Mouse (Mus musculus): ENCODE results near the gene Supt4a. TPM values are rescaled to one million over a fixed set of nuclear protein-coding genes. Genes with fewer than 3 reads are reported as not detected.
A peak's percentile ranks its signal among the peaks of the same experiment; 100 is the strongest.

The Supt4a gene
- polyA plus RNA-seq (2014; fragmentation: Nextera tagmentation; extraction: Ambion mirVana): 148 and 163 TPM in 2 replicates

GRCm38 (mm10) chr11:87737175-87737740, at the start of gene Supt4a:
Gene Supt4a, plus strand, starts transcription at chr11:87737552.
- peak within 1 kb of the TSS; percentile 36; the same call in 1 of the 2 replicates for H3K27ac ChIP-seq (ENCODE audit: low read depth, low read length)
- WGBS: under 1% methylated on average over 57 of the region's 57 CpGs
- DNase-seq (ENCODE audit: low spot score, missing footprints) (peak; percentile 100), ATAC-seq (ENCODE audit: low FRiP score) (peak; percentile 93)
- H3K9me3 ChIP-seq (ENCODE audit: control insufficient read depth, low read length): no peaks in the 10 kb centered on the region
- H3K4me1 ChIP-seq (ENCODE audit: control insufficient read depth, insufficient read depth, low read length): peaks cover 19% of the 10 kb centered on the region
- H3K4me3 ChIP-seq (ENCODE audit: low read depth, low read length): peak within 1 kb of the TSS; percentile 78
- peak within 1 kb of the TSS; percentile 96 for H3K4me2 ChIP-seq
- no peaks in the 10 kb centered on the region for H3K36me3 ChIP-seq (ENCODE audit: control insufficient read depth, insufficient read depth, low read length)
- peak within 1 kb of the TSS; percentile 82 for H3K9ac ChIP-seq (ENCODE audit: low read length)
- H3K27me3 ChIP-seq (ENCODE audit: control insufficient read depth, insufficient read depth, low read length): peaks cover 2% of the 10 kb centered on the region; the same call in 1 of the 2 replicates

GRCm38 (mm10) chr11:87688478-87689203, 48.7 kb upstream of the Supt4a start:
- Histone ChIP-seq H3K4me1 (ENCODE audit: control insufficient read depth, insufficient read depth, low read length) (no peaks in the 10 kb centered on the region), H3K9me3 (ENCODE audit: control insufficient read depth, low read length) (no peaks in the 10 kb centered on the region), H3K4me2 (no peak overlapping the region), H3K36me3 (ENCODE audit: control insufficient read depth, insufficient read depth, low read length) (no peaks in the 10 kb centered on the region), H3K4me3 (ENCODE audit: low read depth, low read length) (no peak overlapping the region), H3K27ac (ENCODE audit: low read depth, low read length) (no peak overlapping the region), H3K9ac (ENCODE audit: low read length) (no peak overlapping the region), H3K27me3 (ENCODE audit: control insufficient read depth, insufficient read depth, low read length) (no peaks in the 10 kb centered on the region)
- WGBS: 91% methylated on average over 11 of the region's 11 CpGs
- no peak for ATAC-seq (ENCODE audit: low FRiP score)
- DNase-seq (ENCODE audit: low spot score, missing footprints): peak; percentile 17

GRCm38 (mm10) chr11:87689402-87689808, 47.9 kb upstream of the Supt4a start:
- Histone ChIP-seq H3K9ac (ENCODE audit: low read length) (no peak overlapping the region), H3K4me3 (ENCODE audit: low read depth, low read length) (no peak overlapping the region)
- peak; percentile 66 for DNase-seq (ENCODE audit: low spot score, missing footprints)

GRCm38 (mm10) chr11:87690054-87690740, 47.2 kb upstream of the Supt4a start:
- no peak overlapping the region for H3K4me3 ChIP-seq (ENCODE audit: low read depth, low read length)

More at GRCm38 (mm10) chr11:87689402-87689808, 47.9 kb upstream of the Supt4a start:
- no peaks in the 10 kb centered on the region for H3K4me1 ChIP-seq (ENCODE audit: control insufficient read depth, insufficient read depth, low read length)
- H3K9me3 ChIP-seq (ENCODE audit: control insufficient read depth, low read length): no peaks in the 10 kb centered on the region
- WGBS: 70% methylated on average over 7 of the region's 7 CpGs
- no peak overlapping the region for H3K27ac ChIP-seq (ENCODE audit: low read depth, low read length)
- H3K27me3 ChIP-seq (ENCODE audit: control insufficient read depth, insufficient read depth, low read length): no peaks in the 10 kb centered on the region
- ATAC-seq (ENCODE audit: low FRiP score): no peak
- no peak overlapping the region for H3K4me2 ChIP-seq
- no peaks in the 10 kb centered on the region for H3K36me3 ChIP-seq (ENCODE audit: control insufficient read depth, insufficient read depth, low read length)

GRCm38 (mm10) chr11:87697131-87697682, 40.1 kb upstream of the Supt4a start:
- 88% methylated on average over 14 of the region's 14 CpGs for WGBS
- Histone ChIP-seq H3K4me3 (ENCODE audit: low read depth, low read length) (no peak overlapping the region), H3K9me3 (ENCODE audit: control insufficient read depth, low read length) (no peaks in the 10 kb centered on the region), H3K9ac (ENCODE audit: low read length) (no peak overlapping the region), H3K4me1 (ENCODE audit: control insufficient read depth, insufficient read depth, low read length) (no peaks in the 10 kb centered on the region), H3K36me3 (ENCODE audit: control insufficient read depth, insufficient read depth, low read length) (no peaks in the 10 kb centered on the region), H3K27me3 (ENCODE audit: control insufficient read depth, insufficient read depth, low read length) (no peaks in the 10 kb centered on the region), H3K4me2 (no peak overlapping the region), H3K27ac (ENCODE audit: low read depth, low read length) (no peak overlapping the region)
- ATAC-seq (ENCODE audit: low FRiP score) (no peak), DNase-seq (ENCODE audit: low spot score, missing footprints) (peak; percentile 67)

More at GRCm38 (mm10) chr11:87690054-87690740, 47.2 kb upstream of the Supt4a start:
- H3K27me3 ChIP-seq (ENCODE audit: control insufficient read depth, insufficient read depth, low read length): no peaks in the 10 kb centered on the region
- H3K4me1 ChIP-seq (ENCODE audit: control insufficient read depth, insufficient read depth, low read length): no peaks in the 10 kb centered on the region
- no peak overlapping the region for H3K27ac ChIP-seq (ENCODE audit: low read depth, low read length)
- no peak overlapping the region for H3K4me2 ChIP-seq
- ATAC-seq (ENCODE audit: low FRiP score) (no peak), DNase-seq (ENCODE audit: low spot score, missing footprints) (peak; percentile 41)
- no peak overlapping the region for H3K9ac ChIP-seq (ENCODE audit: low read length)
- H3K36me3 ChIP-seq (ENCODE audit: control insufficient read depth, insufficient read depth, low read length): no peaks in the 10 kb centered on the region
- H3K9me3 ChIP-seq (ENCODE audit: control insufficient read depth, low read length): no peaks in the 10 kb centered on the region
- WGBS: 82% methylated on average over 16 of the region's 16 CpGs

GRCm38 (mm10) chr11:87698126-87698525, 39.2 kb upstream of the Supt4a start:
- ATAC-seq (ENCODE audit: low FRiP score) (no peak), DNase-seq (ENCODE audit: low spot score, missing footprints) (no peak)
- H3K27me3 ChIP-seq (ENCODE audit: control insufficient read depth, insufficient read depth, low read length): no peaks in the 10 kb centered on the region
- no peak overlapping the region for H3K4me2 ChIP-seq
- no peaks in the 10 kb centered on the region for H3K36me3 ChIP-seq (ENCODE audit: control insufficient read depth, insufficient read depth, low read length)
- no peak overlapping the region for H3K4me3 ChIP-seq (ENCODE audit: low read depth, low read length)
- H3K9ac ChIP-seq (ENCODE audit: low read length): no peak overlapping the region
- no peaks in the 10 kb centered on the region for H3K9me3 ChIP-seq (ENCODE audit: control insufficient read depth, low read length)
- H3K4me1 ChIP-seq (ENCODE audit: control insufficient read depth, insufficient read depth, low read length): no peaks in the 10 kb centered on the region
- H3K27ac ChIP-seq (ENCODE audit: low read depth, low read length): no peak overlapping the region
- WGBS: 89% methylated on average over 4 of the region's 4 CpGs

- no peak overlapping the region for H3K27ac ChIP-seq (ENCODE audit: low read depth, low read length)
- no peak for DNase-seq (ENCODE audit: low spot score, missing footprints)
- no peak overlapping the region for H3K9ac ChIP-seq (ENCODE audit: low read length)
- WGBS: 91% methylated on average over 6 of the region's 6 CpGs
- H3K27me3 ChIP-seq (ENCODE audit: control insufficient read depth, insufficient read depth, low read length): no peaks in the 10 kb centered on the region
- H3K4me3 ChIP-seq (ENCODE audit: low read depth, low read length): no peak overlapping the region
- H3K4me1 ChIP-seq (ENCODE audit: control insufficient read depth, insufficient read depth, low read length): no peaks in the 10 kb centered on the region
- H3K36me3 ChIP-seq (ENCODE audit: control insufficient read depth, insufficient read depth, low read length): no peaks in the 10 kb centered on the region
- H3K9me3 ChIP-seq (ENCODE audit: control insufficient read depth, low read length): no peaks in the 10 kb centered on the region
- ATAC-seq (ENCODE audit: low FRiP score): no peak
- no peak overlapping the region for H3K4me2 ChIP-seq
Measured at GRCm38 (mm10) chr11:87701108-87701507, 36.2 kb upstream of the Supt4a start.

GRCm38 (mm10) chr11:87701877-87702620, 35.3 kb upstream of the Supt4a start:
- Histone ChIP-seq H3K36me3 (ENCODE audit: control insufficient read depth, insufficient read depth, low read length) (no peaks in the 10 kb centered on the region), H3K4me2 (no peak overlapping the region), H3K27ac (ENCODE audit: low read depth, low read length) (no peak overlapping the region), H3K4me1 (ENCODE audit: control insufficient read depth, insufficient read depth, low read length) (no peaks in the 10 kb centered on the region; the same call in 1 of the 2 replicates), H3K9me3 (ENCODE audit: control insufficient read depth, low read length) (no peaks in the 10 kb centered on the region), H3K27me3 (ENCODE audit: control insufficient read depth, insufficient read depth, low read length) (no peaks in the 10 kb centered on the region), H3K4me3 (ENCODE audit: low read depth, low read length) (no peak overlapping the region), H3K9ac (ENCODE audit: low read length) (no peak overlapping the region)
- no peak for ATAC-seq (ENCODE audit: low FRiP score)
- WGBS: 86% methylated on average over 14 of the region's 14 CpGs
- peak; percentile 12 for DNase-seq (ENCODE audit: low spot score, missing footprints)
